Mouse (Mus musculus) kidney, adult 8-10 months (tissue): ENCODE results near the gene Bcl7c.
"Not testable (repeated sequence)": the region's sequence is repeated elsewhere in the genome, so short reads cannot be mapped to it uniquely, and the experiment has no call there.

Experiments used
- DNase-seq, 2 experiments: peaks; one replicate each; pipeline ENCODE4 v3.0.0; 2022

The Bcl7c gene

DNA sequence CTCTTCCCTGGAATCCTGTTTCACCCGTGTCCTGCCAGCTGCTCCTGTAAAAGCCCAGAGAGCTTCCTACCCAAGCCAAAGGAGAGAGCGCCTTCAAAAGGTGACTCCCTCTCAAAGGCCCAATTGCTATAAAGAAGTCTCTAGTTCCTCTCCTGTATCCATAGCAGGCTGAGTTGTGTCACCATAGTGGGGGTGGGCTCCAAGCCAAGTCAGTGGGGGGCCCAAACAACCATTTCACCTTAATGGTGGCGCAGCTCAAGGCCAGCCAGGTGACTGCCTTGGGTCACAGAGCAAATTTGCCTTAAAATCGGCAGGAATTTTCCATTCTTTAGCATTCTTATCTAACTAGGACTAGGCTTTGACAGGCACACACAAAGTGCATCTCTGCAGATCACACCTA, 6.1 kb upstream of the Bcl7c start:
- no peak for DNase-seq

GRCm38 (mm10) chr7:127712461-127713385, 4.0 kb upstream of the Bcl7c start, which contains the start of gene Ctf1:
Gene Ctf1, plus strand, starts transcription at chr7:127712736.
- peak; percentile 78 to 85 for DNase-seq

DNA sequence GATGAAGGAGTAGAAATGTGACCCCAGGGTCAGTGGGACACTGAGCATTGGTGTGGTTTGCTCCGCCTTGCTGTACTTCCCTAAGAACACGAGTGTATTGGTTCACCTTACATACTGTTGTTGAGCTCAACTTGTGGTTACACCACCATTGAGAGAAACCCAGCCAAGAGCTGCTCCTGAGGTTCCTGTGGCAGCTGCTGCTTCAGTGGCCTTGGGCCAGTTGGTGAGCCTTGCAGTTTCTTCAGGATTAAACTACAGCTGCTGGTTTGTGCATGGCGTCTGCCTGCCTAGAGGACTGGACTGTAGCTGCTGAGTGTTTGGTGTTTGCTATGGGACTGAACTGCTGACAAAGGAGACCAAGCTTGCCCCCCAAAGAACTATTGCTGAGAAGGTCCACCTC, 2.7 kb upstream of the Bcl7c start:
- DNase-seq: no peak

- no peak for DNase-seq
Measured at GRCm38 (mm10) chr7:127711031-127711430, 2.3 kb upstream of the Bcl7c start.

DNA sequence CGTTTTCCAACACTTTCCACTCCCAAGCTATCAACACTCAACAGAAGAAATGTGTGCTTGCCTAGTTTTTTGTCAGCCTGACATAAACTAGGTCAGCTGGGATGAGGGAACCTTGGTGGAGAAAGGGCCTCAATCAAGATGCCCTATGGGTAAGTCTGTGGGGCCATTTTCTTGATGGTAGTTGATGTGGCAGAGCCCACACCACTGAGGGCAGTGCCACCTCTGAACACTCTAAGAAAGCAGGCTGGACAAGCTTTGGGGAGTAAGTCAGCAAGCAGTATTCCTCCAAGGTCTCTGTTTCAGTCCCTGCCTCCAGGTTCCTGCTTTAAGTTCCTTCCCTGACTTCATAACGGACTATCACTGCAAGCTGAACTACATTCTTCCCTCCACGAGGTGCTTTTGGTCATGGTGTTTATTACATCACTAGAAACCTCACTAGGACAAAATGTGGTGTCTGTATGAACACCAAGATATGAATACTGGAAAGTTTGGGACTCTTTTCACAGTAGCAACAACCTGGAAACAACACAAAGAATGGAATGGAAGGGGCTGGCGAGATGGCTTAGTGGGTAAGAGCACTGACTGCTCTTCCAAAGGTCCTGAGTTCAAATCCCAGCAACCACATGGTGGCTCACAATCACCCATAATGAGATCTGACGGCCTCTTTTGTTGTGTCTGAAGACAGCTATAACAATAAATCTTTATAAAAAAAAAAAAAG, 687 bp upstream of the Bcl7c start:
- DNase-seq: no peak

- no peak for DNase-seq
Measured at GRCm38 (mm10) chr7:127707957-127708206, 851 bp downstream of the Bcl7c start.

GRCm38 (mm10) chr7:127707045-127707956, 1.4 kb downstream of the Bcl7c start:
- no peak for DNase-seq

GRCm38 (mm10) chr7:127705706-127706105, 3.0 kb downstream of the Bcl7c start:
- no peak for DNase-seq

DNA sequence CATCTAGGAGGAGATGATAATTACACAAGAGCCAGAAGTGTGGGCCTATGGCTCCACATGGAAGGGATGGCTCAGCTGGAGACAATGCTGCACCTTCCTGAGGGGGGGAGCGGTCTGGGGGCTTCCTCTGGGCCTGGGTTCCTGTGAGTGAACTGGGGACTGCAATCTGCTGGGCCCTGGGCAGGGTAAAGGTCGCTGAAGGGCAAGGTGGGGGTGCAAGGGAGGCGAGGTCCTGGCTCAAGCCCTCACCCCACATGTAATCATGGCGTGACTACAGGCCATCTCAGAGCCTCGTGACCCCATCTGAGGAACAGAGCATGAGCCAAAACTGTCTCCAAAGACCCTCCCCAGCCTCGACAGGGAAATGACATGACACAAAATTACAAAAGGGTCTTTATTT, 4.1 kb downstream of the Bcl7c start:
- no peak for DNase-seq

- DNase-seq: peak; percentile 53 to 72
Measured at GRCm38 (mm10) chr7:127703561-127704178, 5.1 kb downstream of the Bcl7c start.

DNA sequence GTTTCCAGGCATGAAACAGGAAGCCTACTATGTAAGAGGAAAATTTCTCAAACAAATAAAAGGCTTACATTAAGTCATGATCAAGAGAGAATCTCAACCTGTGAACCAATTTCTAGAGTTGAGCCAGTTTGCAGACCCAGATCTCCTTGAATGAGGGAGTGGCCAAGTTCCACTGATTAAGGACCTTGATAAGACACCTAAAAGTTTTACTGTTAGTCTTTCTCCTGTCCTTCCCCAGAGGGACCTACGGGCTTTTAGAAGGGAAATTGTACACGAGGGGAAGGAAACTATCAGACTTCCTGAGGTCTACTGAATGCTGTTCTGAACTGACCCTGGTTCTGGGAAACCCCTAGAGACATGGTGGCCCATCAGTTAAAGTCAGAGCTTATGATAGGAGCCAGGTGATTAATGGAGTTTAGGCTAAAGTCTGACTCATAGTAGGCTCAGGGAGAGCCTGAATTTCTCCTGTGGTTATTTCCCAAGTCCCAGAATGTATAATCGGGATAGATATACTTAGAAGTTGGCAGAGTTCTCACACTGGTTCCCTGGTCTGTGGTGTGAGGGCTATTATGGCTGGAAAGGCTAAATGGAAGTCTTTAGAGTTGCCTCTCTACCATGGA, 7.9 kb downstream of the Bcl7c start:
- no peak for DNase-seq

GRCm38 (mm10) chr7:127698986-127699385, 9.7 kb downstream of the Bcl7c start:
- DNase-seq: no peak

GRCm38 (mm10) chr7:127693730-127694129, 15.0 kb downstream of the Bcl7c start:
- not testable (repeated sequence) for DNase-seq

DNA sequence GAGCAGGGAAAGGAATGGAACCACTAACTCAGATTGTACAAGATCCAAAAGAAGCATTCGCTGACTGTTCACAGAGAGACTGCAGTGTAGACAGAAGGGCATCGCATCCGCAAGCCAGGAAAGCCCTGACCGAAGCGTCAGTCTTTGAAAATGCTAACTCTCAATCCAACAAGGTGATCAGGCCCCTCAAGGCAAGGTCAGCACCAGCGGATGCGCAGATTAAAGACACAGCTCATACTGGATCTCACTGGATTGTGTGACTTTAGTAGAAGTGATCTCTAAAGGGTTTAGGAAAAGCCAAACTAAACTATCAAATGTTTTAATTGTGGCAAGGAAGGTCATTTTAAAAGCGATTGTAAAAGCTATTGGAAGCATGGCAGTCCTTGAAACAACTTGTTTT, 15.4 kb downstream of the Bcl7c start:
- DNase-seq: no peak

DNA sequence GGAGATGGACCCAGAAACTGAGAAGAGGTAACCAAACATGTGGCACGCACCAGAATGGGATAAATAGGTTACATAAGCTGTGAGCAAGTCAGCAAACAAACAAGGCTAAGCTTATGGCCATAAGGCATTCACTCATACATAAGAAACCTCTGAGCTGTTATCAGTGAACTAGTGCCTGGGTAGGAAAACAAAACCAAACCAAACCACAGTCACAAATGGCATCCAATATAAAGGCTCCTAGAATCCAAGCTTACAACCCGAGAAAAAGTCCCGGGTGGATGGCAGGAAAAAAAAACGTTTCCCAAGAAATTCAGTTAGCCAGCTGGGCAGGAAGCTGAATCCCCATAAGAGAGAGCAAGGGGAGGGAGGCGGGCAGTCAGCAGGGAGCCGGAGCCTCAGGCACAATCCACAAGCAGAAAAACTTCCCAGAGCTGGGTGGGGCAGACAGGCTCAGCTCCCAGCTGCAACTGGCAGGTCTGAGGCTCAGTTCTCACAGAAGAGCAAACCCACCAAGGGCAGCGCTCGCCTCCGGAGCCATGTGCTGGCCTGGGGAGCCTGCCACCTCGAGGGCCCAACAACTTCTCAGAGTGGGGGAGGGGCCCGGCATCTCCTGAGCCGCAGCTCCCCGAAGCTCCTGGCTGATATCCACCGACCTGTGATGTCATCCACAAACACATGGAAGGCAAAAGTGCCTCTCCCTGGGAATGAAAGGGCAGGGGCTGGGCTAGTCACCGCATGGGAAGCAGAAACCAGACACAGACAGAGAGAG, 17.3 kb downstream of the Bcl7c start:
- peak; percentile 51 to 54 for DNase-seq

- no peak for DNase-seq
Measured at GRCm38 (mm10) chr7:127689626-127690280, 19.0 kb downstream of the Bcl7c start.

GRCm38 (mm10) chr7:127688935-127689334, 19.8 kb downstream of the Bcl7c start:
- DNase-seq: no peak

DNA sequence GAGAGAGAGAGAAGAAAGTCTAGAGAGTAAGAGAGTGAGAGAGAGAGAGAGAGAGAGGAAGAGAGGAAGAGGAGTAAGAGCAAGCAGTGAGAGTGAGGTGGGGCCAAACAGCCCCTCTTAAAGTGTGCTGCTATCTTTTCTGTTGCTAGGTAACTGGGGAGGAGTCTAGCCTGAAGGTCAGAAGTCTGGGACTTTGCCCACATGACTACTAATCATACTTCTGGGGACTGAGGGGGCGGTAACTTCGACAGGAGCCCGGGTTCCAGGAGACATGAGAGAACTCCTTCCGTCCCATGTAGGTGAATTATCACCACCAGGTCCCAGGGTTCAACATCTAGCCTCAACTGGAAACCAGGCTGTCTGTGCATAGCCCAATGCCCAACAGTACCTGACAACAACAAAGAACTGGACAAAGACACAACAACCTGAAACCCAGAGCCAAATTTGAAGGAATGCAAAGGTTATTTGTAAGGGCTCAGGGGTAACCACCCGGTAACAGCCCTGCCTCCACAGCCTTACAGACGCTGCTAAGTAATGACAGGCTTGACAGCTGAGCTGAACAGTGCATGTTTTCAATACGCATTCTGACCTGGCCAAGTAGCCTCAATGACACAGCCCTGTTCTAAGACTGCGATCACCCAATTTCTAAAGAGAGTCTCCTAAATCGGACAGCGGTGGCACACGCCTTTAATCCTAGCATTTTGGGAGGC, 21.8 kb downstream of the Bcl7c start:
- no peak for DNase-seq

DNA sequence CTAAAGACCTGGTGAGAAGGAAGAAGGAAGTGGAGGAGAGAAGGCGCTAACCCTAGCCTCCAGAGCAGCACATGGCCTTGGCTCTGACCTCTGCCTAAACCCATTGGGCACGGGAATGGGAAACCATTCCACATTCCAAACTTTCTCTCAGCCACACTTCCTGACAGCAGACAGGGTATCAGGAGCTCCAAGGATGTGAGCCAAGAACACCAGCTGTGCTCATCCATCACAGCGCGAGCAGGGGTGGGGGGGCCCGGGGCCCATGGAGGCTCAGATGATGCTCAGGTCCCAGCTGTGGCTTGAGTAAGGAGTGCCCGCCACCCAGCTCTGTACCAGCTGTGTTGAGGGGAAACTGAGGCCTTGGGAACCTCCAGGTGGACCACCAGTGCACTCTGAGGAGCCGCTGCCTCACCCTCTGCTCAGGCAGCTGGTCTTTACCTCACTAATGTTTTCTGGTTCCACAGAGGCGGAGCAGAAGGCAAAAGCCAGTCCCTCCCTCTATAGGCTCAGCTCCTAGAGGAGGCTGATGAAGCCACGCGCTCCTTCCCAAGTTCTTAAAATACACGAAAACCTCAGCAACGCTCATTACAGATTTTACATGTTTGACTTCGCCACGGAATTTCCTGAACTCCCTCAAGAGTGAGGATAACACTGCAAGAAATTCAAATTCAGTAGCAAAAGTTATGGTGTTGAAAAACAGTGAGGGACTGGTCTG, 23.3 kb downstream of the Bcl7c start:
- no peak for DNase-seq
